Mouse (Mus musculus) kidney, postnatal 14 days (tissue): Measurements from ENCODE around the gene Park7.
"Not testable (repeated sequence)": the region's sequence is repeated elsewhere in the genome, so short reads cannot be mapped to it uniquely, and the experiment has no call there.

Source experiments
- DNase-seq: peaks from one replicate; pipeline ENCODE4 v3.0.0; 2022; ENCODE audit warnings: mixed read lengths

The Park7 gene

GRCm38 (mm10) chr4:150910164-150910951, 3.9 kb downstream of the Park7 start:
- DNase-seq: no peak

GRCm38 (mm10) chr4:150909451-150910156, 4.6 kb downstream of the Park7 start:
- DNase-seq: peak; percentile 99

GRCm38 (mm10) chr4:150908512-150908911, 5.7 kb downstream of the Park7 start:
- DNase-seq: not testable (repeated sequence)

- DNase-seq: no peak
Observed at GRCm38 (mm10) chr4:150907099-150907498, 7.1 kb downstream of the Park7 start.

- peak; percentile 67 for DNase-seq
Observed at GRCm38 (mm10) chr4:150903091-150903742, 11.0 kb downstream of the Park7 start.

GRCm38 (mm10) chr4:150902062-150902461, 12.2 kb downstream of the Park7 start:
- peak; percentile 78 for DNase-seq

- DNase-seq: peak; percentile 77
Observed at GRCm38 (mm10) chr4:150901651-150902050, 12.6 kb downstream of the Park7 start.

- DNase-seq: no peak
Observed at GRCm38 (mm10) chr4:150900486-150900885, 13.8 kb downstream of the Park7 start.

- DNase-seq: peak; percentile 83
Observed at GRCm38 (mm10) chr4:150898716-150899365, 15.4 kb downstream of the Park7 start.

DNA sequence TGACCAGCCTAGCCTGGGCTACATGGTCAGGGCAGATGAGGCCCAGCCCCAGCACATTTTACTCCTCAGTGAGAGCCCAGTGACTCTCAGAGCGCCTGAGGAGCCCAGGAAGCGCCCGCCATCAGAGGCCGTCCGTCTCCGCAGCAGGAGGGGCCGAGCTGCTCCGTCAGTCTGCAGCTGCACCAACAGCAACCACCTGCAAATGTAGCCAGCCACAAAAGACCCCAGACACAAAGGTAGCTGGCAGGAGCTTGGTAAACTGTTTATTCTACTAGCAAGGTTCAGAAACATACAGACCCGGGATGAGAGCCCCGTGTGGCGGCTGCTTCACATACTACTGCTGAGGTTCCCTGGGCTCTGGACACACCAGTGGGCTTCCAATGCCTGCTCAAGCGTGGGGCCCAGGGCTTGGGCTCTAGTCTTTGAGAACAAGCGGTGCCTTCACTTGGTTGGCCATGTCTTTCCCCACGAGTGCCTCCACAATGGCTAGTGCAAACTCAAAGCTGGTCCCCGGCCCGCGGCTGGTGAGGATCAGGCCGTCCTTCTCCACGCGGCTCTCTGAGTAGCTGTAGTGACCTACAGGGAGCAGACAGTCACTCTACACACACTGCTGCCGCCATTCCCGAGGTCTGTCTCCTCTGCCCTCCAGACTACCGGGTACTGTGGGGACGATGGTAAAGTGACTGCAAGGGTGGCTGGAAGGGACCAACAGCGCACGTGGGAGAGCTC, 17.2 kb downstream of the Park7 start:
- DNase-seq: no peak

GRCm38 (mm10) chr4:150894718-150895501, 19.3 kb downstream of the Park7 start:
- DNase-seq: no peak

DNA sequence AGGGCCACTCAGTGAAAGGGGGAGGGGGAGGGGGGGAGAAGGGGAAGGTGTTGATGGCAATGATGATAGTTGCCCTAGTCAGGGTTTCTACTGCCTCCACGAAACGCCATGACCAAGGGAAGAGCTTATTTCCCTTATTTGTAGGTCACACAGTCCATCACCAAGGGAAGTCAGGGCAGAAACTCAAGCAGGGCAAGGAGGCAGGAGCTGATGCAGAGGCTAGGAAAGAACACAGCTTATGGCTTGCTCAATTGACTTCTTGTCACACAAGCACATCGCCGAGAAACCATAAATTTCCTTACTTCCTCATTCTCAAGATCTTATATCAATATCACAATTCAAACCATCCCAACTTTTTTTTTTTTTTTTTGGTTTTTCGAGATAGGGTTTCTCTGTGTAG, 22.9 kb downstream of the Park7 start:
- DNase-seq: no peak

- no peak for DNase-seq
Observed at GRCm38 (mm10) chr4:150889955-150890315, 24.3 kb downstream of the Park7 start.

DNA sequence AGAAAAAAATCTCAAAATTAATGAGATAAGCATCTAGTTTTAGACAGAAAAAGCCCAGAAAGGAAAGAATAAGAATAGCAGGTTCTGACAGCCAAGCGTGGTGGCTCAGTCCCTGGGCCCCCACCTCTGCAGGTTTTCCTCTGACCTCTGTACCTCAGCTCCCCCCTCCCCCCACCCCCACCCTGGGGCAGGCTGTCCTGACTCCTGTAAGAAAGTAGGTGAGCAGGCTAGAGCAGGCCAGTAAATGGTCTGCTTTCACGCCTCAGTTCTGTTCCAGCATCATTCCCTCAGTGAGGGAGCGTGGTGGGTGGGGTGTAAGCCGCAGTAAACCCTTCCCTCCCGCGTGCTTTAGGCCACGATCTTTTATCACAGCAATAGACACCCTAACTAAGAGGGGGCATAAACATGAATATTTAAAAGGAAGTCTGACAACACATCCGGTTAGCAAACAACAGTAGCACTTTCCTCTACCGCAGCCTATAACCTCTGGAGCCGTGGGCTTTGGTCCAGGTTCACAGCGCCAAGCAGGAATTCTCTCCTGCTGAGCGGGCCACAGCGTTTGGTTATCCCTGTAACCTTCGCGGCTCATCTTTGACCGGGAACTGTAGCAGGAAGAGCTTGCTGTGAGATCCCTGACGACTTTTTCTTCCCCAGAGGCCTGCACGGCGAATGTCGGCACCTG, 24.8 kb downstream of the Park7 start:
- no peak for DNase-seq

DNA sequence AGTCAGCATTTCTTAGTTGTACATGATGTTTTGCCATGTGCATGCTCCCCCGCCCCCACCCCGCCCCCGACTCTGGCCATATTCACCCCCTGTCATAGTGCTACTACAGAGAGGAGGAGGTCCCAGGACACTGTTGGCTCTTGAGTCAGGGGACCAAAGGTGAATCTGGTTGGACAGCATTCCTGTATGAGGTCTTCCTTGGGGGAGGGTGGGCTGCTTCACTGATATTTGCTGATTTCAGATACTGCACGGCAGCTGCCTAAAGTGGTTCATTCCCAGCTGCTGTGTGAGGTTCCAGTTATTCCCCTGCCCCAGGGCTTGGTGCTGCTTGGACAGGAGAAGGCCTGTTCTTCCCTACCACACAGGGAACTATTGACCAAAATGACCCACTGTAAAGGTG, 25.7 kb downstream of the Park7 start:
- no peak for DNase-seq

- DNase-seq: no peak
Observed at GRCm38 (mm10) chr4:150887903-150888302, 26.3 kb downstream of the Park7 start.

- DNase-seq: no peak
Observed at GRCm38 (mm10) chr4:150882632-150883031, 31.6 kb downstream of the Park7 start.

DNA sequence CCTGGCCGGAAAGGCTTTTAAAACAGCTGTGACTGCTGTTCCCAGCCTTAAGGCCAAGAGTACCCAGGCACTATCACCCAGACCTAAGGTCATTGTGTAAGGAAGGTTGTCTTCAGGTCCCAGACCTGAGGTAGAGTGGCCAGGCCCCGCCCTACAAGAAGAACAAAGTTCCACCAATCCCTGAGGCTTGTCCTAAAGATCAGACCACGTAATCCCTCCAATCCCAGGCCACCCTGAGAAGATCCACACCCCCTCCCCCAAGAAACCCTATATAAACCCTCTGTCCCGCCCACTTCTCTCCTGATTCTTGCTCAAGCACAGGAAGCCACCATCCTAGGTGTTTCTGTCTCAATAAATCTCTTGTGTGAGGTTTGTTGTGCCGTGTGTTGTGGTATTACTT, 33.9 kb downstream of the Park7 start:
- DNase-seq: no peak

DNA sequence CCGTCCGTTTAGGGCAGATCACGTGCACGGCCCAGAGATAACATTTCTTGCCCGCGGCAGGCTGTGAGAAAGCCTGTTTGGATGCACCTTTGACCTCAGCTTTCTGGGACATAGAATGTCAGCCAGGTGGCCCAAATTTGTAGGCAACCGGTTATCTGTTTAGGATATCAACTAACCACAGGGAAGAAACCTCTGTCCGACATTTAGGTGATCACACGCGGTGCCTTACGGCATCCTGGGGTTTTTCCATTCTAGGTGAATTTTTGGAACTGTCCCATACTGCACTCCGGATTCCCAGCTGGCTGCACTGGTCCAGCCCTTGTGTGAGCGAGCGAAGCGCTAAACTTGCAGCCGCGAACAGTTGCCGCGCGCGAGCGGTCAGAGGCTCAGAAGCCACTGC, 34.6 kb downstream of the Park7 start:
- DNase-seq: no peak

- no peak for DNase-seq
Observed at GRCm38 (mm10) chr4:150875393-150875792, 38.8 kb downstream of the Park7 start.

DNA sequence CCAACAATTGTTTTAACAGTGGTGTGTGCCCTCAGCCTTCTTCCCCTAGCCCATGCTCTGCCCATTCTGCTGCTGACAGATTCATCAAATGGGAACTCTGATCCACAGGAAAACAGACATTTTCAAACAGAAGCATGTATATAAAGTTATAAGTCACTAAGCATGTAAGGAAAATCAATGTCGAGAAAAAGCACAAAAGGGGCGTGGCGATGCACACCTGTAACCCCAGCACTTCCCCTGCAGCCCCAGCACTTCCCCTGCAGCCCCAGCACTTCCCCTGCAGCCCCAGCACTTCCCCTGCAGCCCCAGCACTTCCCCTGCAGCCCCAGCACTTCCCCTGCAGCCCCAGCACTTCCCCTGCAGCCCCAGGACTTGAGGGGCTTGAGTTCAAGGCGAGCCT, 39.8 kb downstream of the Park7 start:
- not testable (repeated sequence) for DNase-seq
